Mouse (Mus musculus) kidney, postnatal 4 days (tissue): ENCODE measurements at regions not wholly inside any gene's neighbourhood (a gene's known extent, or its start where the extent isn't known, plus 50 kb on each side); places are given as distances from the start of the nearest gene placed in this dataset.

Source experiments
- DNase-seq, 2 experiments: peaks; one replicate each; pipeline ENCODE4 v3.0.0; 2021; ENCODE audit warnings: mixed read lengths in 2 of 2

DNA sequence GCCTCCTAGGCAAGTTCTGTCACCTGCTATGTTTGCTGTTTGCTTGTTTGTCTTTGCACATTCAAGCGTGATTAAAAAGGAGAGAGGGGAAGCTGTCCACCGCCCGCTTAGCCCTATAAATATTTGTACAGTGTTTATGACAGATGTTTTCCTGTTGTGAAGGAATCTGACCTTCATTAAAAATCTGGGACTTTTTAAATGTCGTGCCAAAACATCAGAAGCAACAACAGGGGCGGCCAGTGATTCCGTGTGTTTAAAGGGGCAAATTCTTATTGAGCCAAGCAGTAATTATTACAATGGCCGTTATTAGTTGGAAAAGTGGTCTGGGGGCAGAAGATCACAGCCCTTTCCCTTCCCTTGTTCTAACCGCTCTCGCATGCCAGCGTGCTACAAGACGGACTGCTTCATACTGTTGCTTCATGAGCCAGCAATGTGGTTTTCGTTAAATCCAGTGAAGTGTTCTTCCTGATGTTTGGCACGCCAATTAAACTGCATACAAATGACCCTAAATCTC is 119.3 kb downstream of the Gas1 start:
- peak; percentile 43 to 63 for DNase-seq

DNA sequence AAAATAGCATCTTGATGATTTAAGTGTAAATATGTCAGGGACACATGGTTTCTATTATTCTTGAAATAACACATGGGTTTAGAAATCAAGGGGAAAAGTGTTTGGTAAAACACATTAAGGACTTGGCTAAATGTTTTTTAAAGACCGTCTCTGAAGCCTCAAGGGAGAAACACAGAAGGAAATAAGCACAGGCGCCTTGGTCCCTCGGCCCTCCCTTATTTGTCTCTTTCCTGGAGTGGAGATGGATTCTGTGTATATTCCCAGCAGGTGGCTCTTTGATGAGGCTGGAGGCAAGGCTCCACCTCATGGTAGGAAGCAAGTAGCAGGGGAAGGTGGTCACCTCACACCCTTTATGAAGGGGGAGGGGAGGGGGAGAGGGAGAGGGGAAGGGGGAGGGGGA is 122.6 kb downstream of the Gas1 start:
- DNase-seq, result peak in 1 of 2 experiments; percentile 32

DNA sequence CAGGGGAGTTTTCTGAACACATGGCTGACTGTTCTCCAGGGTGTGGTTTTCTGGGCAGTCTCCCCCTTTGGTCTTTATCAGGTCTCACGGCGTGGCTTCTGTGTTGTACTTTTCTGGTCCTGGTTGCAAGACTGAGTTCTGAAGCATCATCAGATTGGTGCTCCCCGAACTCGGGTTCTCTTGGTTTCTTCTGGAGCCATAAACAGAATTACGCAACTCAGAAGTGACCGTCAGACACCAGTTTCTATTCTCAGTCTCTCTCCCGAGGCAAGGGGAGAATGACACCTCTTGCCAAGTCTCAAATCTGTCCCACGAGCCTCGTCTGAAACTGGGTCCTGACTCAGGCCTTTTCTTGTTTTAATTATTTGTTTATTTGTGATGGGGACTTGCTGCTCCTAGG is 123.1 kb downstream of the Gas1 start:
- DNase-seq, result peak; percentile 31 to 52

DNA sequence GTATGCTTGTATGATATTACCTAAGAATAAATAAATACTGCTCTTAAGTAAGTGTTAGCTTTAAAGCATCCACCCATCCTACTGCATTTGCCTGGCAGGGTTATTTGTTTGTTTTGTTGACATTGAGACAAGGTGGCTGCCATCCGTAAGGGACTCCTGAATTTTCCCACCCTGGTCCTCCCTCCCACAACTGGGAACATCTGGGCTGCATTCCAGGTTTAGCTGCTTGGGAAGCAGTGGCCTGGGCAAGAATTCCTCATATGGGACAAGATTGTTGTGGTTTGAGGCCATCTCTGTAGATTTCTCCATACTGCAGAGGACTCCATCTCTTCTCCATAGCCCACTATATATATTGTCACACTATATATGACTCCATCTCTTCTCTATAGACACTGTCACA is 125.3 kb downstream of the Gas1 start:
- no peak for DNase-seq

DNA sequence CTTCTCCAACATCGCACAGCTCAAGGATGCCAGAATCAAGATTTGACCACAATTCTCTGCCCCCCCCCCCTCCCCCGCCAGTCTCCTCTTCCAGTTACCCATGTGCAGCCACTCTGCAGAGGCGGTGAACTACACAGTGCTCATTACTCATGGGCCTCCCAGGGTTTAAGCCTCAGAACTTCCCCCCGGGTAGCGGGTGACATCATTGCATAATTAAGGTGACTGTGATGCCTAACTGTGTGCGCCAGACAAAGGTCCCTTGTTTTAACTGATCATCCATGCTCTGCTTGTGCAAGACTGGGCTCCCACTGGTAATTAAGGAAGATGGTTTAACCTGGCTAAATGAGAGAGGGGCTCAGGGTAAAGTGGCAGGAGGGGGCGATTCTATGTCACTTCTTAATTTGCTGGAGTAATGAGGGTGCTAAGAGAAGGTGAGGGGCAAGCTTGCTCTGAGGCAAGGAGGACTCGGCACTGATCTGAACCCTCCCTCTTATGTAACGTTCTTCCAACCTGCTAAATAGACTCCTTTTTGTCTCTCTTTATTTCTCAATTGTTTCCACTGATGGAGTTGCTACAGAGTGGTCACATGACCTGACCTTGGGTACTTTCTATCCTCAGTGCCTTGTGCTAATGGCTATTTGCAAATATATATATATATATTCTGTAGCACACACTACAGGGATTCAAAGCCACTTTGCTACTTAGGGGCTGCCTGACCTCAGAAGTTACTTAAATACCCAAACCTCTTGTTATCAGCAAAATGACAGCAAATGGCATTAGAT is 126.2 kb downstream of the Gas1 start:
- DNase-seq, result no peak

DNA sequence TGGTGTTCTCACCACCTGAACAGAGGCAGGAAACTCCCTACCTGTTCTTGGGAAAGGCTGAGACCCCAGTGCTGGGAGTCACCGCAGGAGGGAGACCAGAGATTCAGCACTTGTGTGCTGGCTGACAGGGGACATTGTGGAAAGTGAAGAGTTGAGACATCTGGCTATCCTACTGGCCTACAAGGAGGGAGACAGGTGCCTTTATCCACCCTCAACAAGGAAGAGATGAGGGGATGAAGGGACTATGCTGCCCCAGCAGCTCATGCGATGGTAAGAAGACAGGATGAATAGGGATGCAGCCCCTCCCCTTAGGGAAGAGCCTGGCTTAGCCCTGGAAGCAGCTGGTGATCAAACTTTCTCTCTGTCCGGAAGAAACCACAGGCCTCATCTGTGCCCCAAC is 127.5 kb downstream of the Gas1 start:
- DNase-seq, result no peak

DNA sequence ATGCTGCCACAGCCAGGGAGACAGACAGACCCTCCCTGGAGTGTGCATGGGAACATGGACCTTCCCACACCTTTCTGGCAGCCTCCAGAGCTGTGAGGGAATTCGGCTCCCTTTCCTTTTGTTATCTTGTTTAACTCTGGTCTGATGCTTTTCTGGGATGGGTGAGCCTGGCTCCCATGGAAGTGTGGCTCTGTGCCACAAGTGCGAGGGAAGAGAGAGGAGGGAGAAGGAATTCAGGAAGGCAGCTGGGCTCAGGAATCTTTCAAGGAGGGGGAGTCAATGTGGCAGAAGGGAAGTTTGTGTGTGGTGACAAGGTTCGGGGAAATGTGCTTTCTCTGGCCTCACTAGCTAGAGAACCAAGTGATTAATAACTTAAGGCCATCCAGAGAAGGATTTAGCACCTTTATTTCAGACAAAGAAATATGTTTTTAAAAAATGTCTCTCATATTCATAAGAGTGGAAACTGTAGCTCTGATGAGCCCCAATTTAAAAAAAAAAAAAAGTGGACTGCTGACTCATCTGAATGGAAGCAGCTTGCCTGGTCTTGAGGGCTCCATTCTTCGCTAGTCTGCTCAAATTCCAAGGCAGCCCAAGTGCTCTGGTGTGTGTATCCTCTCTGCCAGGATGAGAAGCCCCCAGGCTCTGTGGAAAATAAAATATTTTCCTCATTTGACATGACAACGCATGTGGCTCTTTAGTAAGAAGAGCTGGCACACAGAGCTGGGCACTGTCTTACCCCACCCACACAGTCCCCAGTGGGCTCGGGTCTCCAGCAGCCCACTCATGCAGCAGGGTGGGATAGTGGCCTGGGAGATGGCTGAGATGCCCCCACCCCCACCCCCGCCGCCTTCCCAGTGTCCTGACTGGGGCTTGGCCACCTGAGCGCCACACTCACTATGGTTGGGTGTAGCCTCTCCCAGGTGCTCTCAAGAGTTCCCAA is 129.1 kb downstream of the Gas1 start:
- peak; percentile 54 to 65 for DNase-seq

DNA sequence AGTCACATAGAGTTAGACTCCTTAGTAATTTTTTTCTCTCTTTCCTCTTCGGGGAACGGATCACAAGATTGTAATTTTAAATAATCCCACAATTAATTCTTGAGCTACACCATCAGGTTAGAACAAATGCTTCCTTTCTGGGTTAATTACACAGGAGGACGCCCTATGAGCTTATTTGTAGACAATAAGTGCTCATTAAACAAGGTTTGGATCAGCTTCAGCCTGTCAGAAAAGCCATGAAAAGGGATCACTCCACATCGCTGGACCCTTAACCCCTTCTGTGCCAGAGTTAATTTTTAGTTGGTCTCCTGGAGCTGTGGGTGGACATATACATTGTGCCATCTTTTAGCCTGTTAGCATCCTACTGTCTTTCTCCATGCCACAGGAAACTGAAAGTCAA is 131.4 kb downstream of the Gas1 start:
- no peak for DNase-seq

DNA sequence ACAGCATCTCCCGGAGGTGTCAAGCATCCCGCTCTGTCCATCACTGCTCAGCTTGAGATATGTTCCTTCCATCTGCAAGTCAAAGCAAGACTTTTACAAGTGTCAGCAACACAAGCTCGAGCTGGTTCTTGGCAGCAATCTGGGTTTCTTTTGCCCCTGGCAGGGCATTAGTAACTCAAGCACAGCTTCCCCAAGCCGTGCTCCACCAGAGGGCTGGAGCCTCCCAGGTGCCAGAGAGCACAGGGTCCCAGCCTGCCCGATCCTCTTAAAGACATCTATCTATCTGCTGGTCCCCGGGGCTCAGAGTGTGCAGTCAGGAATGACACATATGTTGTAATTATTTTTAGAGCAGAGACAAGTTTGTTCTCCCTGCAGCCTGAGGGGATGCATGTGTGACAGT is 132.3 kb downstream of the Gas1 start:
- DNase-seq, result no peak

DNA sequence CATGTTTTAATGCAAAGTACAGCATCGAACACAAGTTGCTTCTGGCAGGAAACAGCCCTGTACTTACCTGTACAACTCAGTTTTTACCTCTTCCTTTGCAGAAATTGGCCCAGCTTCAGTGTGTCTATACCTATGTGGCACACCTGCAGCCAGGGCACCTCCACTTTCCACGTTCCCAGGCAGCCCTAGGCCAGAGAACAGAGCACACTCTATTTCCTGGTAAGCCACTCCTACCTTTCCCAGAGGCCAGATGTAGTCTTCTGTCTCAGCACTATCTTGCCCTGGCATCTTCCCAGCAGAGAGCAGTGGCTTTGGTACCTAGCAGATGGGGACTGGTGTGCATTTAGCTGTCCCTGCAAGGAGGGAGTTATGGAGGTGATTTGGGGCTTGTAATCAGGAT is 134.7 kb downstream of the Gas1 start:
- DNase-seq, result no peak

DNA sequence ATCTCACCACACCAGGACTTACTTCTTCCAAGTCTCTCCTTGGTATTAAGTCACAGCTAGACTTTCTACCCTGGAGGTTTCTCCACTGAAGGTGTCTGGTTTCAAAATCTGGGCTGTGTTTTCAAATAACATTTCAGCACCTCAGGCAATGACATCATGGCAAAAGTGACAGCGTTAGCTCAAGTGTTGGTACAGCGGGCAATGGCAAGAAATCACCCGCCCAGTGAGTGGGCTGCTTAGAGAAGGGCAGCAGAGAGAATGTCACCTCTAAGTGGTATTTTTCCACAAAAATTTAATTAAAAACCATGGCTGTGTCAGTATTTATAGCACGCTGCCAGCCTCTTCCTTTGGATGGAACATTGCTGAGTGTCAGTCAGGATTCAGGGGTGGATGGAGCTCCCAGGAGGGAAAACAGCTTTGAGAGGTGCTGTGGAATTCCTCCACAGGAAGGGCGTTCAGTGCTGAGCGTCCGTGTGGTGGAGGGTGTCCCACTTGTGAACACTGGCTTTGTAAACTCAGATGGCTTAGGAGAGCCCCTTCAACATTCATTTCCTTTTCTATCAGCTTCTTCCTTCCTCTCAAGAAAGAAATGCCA is 141.5 kb downstream of the Gas1 start:
- DNase-seq, result no peak

DNA sequence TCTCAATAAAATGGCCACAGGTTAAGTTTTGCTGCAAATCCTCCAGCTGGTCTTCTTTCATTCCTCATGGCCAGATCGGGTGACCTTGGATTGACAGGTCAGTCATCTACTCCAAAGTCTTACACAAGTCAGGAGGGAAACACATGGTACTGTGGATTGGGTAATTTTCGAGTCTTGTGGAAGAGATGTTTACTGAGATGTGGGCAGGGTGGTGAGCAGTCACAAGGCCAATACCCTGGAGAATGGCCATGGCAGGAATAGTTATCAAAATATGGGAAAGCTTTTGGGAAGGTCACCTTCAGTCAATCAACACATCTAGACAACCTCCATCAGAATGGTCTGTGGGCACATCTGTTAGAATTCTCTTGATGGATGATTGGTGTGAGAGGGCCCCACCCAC is 144.0 kb downstream of the Gas1 start:
- DNase-seq, result no peak

DNA sequence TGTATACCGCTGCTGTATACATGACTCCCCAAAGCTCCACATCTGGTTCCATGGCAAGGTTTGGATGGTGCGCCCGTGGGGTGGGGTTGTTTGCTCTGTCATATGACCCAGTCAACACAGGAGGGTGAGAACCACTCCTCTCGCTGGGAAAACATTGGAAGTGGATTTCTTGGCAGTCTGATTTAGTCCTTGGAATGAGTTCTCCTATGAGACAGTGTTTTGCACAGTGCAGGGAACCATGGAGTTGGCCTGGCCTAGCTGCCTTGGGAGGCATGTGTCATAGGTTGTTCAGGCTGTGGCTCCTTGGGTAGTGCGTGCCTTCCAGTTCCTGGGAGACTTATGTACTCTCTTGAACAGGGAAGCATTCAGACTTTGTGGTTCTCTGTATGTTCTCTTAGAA is 144.6 kb downstream of the Gas1 start:
- no peak for DNase-seq

DNA sequence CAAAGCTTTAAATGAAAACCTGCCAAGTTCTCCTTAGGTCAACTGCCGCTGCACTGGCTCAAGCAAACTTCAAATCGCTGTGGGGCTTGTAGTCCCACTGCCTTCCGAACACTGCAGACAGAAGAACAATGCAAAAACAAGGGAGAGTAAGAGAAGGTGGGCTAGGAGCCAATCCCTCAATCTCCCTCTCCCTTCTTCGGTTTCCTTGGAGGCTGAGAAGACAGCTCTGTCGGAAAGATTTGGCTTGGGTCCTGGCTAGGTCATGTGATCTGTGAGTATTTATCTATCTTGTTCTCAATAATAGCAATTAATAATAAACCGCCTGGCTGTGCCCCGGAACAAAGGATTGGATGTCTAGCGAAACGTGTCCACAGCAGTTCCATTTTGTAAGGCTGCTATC is 147.6 kb downstream of the Gas1 start:
- no peak for DNase-seq

DNA sequence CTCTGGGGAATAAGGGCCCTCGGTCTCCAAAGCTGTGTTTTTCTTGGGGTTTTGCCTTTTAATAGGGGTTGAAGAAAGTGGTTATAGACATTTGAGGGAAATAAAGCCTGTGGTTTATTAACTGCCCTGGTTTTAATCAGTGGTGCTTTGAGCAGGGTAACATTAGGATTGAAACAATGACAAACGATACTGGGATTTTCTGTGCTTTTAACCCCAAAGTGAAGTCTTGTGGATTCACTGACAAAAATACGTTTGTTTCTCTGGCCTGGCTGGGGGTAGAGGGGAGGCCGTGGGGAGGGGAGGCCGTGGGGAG is 157.0 kb downstream of the Gas1 start:
- no peak for DNase-seq

DNA sequence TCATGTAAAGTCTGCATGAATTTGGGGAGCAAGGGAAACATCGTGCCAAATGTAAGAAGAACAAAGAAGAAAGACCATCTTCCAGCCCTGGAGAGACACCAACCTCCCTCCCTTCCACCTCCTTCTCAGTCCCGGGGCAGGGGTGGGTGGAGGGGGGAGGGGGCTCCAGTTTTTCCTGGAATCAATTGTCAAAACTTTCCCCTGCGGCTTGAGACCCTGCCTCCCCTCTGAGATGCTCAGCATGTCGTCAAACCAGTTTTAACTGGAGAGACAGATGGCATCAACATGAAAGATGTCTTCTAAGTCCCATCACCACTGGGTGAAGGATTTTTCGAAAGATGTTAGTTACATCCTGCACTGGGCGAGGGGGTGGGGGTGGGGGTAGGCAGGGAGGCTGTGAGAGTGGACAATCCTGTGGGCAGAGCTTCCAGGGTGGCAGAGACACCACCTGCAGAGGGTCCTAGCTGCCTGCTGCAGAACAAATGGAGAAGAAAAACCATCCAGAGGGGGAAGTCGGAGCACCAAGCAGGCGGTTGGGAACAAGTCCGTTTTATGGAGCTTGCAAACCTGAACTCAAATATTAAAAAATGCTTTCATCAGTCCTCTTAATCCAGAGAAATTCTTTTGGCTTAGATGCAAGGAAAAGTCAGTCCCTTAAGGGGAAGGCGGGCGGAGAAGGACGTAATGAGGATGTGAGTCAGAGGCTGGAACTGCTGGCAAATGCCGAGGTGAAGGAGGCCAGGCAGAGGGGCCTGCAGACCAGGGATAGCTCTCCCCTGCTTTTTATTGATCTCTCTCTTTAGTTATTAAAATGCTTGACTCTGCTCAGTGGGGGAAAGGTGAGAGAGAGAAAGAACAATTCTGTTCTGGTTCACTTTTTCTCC is 157.6 kb downstream of the Gas1 start:
- DNase-seq, result peak; percentile 43 to 66

DNA sequence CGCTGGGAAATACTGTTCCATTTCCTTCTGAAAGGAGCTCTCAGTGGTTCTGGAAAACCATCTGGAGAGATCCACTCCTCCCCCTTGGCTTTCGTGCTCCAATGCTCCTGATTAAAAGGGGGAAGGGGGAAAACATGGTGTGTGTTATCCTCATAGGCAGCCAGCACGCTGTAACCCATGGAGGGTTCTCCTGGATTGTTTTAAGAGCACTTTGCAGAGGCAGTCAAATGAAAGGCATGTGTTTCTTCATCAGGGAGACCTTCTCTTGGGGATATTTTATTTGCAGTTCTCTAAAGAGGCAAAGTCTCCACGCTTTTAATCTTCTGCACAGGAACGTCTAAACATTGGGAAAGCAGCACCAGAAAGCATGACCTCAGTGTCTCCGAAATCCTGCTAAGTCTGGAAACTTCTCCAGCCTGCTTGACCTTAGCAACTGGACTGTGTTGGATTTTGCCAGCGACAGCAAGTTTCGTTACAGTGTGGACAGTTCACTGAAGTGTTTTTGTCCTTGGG is 161.3 kb downstream of the Gas1 start:
- DNase-seq, result peak in 1 of 2 experiments; percentile 49

DNA sequence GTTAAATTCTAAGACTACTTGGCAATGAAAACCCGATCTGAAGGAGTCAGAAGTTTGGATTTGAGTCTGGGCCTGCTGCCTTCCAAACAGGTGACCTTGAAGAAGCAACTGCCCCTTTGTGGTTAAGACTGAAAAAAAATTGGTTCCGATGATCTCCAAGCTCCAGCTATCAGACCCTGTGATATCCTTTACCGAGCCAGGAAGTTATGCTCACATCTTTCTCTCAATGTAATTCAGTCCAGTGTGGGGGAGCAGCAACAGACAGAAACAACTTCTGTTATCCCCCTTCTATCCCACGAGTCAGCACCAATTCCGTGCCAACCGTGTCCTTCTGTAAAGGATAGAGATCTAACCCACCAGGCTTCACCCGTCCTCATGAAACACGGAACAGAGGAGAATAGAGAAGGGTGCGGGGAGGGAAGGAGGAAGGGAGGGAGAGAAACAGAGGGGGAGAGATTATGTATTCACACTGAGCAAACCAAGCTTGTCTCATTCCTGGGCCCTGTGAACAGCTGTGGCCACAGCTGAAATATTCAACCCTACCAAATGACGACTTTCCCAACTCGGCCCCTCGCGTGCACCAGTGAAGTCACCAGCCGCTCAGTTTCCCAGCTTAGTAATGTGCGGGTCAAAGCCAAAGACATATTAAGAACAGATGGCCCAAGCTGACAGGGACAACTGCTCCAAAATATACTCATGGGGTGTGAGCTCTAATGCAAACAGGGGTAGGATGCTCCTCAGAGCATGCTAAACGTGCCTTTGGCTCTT is 164.9 kb downstream of the Gas1 start:
- DNase-seq, result peak; percentile 48 to 69

DNA sequence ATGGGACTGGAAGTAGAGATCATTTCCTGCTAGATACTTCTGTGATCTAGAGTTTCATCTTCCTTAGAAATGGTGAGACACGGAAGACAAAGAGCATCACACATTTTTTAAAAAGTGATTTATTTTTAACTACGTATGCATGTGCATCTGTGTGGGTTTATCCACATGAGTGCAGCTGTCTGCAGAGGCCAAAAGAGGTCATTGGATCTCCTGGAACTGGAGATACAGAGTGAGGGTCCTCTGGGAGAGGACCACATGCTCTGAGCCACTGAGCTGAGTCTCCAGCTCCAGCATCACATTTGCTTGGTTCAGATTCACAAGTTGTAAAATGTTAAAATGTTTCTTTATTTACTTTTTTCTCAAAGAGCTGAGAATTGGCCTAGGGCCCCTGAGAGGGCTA is 166.1 kb downstream of the Gas1 start:
- no peak for DNase-seq

DNA sequence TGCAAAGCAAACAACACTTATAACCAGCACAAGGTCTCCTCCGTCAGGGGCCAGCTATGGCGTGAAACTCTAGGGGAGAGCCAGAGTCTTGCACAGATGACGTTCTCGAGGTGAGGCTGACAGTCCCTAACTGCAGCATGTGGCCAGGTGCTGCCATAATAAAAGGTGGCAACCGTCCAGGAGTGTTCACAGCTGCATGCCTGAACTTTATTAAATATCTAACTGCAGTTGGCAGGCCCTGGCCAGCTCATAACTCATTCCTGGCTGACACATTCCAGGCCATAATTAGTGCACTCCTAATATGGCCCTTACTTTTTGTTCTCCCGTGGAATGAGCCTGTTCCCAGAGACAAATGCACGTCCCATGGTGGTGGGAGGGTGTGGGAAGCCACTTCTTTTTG is 169.6 kb downstream of the Gas1 start:
- DNase-seq, result peak; percentile 70 to 78

DNA sequence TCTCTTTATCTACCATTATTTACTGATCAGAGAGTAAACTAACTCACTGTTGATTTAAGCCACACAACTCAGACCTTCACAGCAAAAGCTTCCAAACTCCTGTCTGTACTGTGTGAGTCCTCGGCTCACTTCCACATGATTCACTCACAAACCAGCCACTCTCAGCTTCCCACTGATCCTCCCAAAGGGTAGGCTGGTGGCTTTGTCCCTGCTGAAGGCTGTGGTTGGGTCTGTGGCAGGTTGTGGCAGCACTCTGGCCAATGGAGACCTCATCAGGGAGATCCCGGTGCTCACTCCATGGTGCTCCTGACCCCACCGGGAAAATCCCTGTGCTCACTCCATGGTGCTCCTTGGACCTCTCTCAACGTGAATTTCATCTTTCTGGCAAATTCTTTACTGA is 170.1 kb downstream of the Gas1 start:
- DNase-seq, result no peak

DNA sequence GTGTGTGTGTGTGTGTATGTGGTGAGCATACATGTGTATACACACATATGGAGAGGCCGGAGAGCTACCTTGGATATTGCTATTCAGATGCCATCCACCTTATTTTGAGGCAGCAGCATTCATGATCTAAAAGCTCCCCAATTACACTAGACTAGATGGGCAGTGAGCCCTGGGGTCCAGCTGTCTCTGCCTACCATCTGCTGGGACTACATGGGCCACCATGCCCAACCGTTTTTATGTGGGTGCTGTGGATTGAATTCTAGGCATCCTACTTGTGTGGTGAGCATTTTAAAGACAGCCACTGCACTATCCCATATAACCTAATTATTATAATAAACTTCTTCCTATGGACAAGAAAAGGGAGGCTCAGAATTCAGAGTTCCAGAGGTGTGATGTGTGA is 172.6 kb downstream of the Gas1 start:
- DNase-seq, result no peak
